Mouse (Mus musculus) lung, adult 2 months (tissue): ENCODE results near the gene Cstf3. TPM values are rescaled to one million over a fixed set of nuclear protein-coding genes. Genes with fewer than 3 reads are reported as not detected.

Experiments used
- DNase-seq: peaks from one replicate; pipeline ENCODE4 v3.0.0; 2022
- H3K4me1 ChIP-seq: fragments of 200-500 bp; 2 replicates; pipeline ENCODE4 v1.6.1; 2011; ENCODE audit warnings: low read length; ENCODE audit not compliant: control insufficient read depth, insufficient read depth
- H3K4me3 ChIP-seq: fragments of 200-500 bp; replicated peaks from 2 replicates; pipeline ENCODE3; 2011; ENCODE audit warnings: low read depth, mild to moderate bottlenecking, control low read depth, low read length; ENCODE audit errors: extremely low read depth
- CTCF ChIP-seq: fragments of 200-500 bp; IDR thresholded peaks from 2 replicates; pipeline ENCODE4 v1.5.1; 2011; ENCODE audit warnings: mild to moderate bottlenecking, low read length, control low read depth; ENCODE audit not compliant: insufficient read depth
- POLR2A ChIP-seq: fragments of 200-500 bp; IDR thresholded peaks from 2 replicates; pipeline ENCODE4 v1.6.1; 2011; ENCODE audit warnings: low read depth, mild to moderate bottlenecking, control low read depth, low read length, borderline replicate concordance; ENCODE audit errors: extremely low read depth
- WGBS: fragments of 180-500 bp; shearing (Covaris S2); methylation state at CpG from one replicate; pipeline ENCODE4 v1.1.7; 2018; 5-methylcytosine and 5-hydroxymethylcytosine counted together
- polyA plus RNA-seq: library from polyadenylated mRNA; depleted of rRNA; stranded (reverse); fragments of >200 nt; gene quantifications from 2 replicates; pipeline ENCODE4 v1.2.3, GENCODE M21; 2012; rRNA removed

Cstf3 gene
- polyA plus RNA-seq, 1 experiment = 9.7 TPM

GRCm38 (mm10) chr2:104703158-104703557 is 112.8 kb downstream of the Cstf3 start:
- no peak for DNase-seq
- TF ChIP-seq CTCF = no peak
- TF ChIP-seq POLR2A = no peak
- 84% methylated on average over 3 of the region's 3 CpGs for WGBS

DNA sequence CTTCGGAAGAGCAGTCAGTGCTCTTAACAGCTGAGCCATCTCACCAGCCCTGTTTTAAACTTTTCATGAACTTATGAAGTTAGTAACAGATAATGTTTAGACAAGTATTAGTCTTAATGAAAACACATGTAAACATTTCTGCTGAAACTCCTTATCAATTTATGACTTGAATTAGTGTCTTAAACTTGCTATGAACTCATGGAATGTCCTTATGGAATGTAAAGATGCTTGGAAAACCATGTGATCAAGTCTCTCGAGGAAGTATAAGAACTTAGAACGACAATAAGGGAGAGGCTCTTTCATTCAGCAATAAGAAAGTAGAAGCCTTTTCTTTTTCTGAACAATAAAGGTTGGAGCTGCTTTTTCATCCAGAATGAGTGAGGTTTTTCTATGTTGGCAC is 114.0 kb downstream of the Cstf3 start:
- DNase-seq = no peak
- no peak overlapping the region for H3K4me3 ChIP-seq
- no peaks in the 10 kb centered on the region for H3K4me1 ChIP-seq
- WGBS = 70% methylated on average over 3 of the region's 3 CpGs
- TF ChIP-seq POLR2A (no peak), CTCF (no peak)

More at GRCm38 (mm10) chr2:104703158-104703557, 112.8 kb downstream of the Cstf3 start:
- Histone ChIP-seq H3K4me3 (no peak overlapping the region), H3K4me1 (no peaks in the 10 kb centered on the region)

- no peak for TF ChIP-seq POLR2A
- TF ChIP-seq CTCF = no peak
- H3K4me1 ChIP-seq = no peaks in the 10 kb centered on the region
- no peak for DNase-seq
- no peak overlapping the region for H3K4me3 ChIP-seq
- 60% methylated on average over 6 of the region's 6 CpGs for WGBS
These were observed 119.5 kb downstream of the Cstf3 start for GRCm38 (mm10) chr2:104709786-104710337.

DNA sequence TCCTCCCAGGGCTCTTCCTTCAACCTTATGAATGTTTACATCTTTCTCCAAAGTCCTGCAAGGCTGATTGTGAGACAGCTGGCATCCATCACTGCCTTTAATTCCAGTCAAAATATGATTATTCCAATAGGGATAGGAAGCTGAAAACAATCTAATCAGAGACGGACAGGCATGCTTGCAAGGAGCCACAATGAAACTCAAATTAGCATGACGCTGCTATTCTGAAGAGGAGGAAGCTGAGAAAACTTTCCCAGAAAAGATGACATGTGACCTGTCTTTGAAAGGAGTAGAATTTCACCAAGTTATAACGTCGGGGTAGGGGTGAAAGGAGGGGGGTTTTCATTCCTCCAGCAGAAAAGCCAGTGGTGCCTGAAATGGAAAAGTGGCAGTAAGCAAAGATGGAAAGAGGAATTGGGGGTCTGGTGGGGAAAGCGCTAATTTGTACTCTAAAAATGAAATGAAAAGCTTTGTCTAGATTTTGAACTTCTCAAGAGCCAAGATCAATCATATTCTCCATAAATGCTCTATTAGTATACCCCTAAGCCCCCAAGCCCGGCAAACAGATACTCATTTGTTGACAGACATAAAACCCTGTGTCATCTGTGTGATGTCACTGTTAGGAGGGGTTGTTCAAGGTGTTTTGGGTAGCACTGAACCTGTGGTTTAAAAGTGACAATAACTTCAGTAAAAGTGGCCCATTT is 120.5 kb downstream of the Cstf3 start:
- DNase-seq = no peak
- 25% methylated on average over 6 of the region's 6 CpGs for WGBS
- TF ChIP-seq CTCF (no peak), POLR2A (no peak)
- no peaks in the 10 kb centered on the region for H3K4me1 ChIP-seq
- peak overlapping the region; percentile 1 for H3K4me3 ChIP-seq

DNA sequence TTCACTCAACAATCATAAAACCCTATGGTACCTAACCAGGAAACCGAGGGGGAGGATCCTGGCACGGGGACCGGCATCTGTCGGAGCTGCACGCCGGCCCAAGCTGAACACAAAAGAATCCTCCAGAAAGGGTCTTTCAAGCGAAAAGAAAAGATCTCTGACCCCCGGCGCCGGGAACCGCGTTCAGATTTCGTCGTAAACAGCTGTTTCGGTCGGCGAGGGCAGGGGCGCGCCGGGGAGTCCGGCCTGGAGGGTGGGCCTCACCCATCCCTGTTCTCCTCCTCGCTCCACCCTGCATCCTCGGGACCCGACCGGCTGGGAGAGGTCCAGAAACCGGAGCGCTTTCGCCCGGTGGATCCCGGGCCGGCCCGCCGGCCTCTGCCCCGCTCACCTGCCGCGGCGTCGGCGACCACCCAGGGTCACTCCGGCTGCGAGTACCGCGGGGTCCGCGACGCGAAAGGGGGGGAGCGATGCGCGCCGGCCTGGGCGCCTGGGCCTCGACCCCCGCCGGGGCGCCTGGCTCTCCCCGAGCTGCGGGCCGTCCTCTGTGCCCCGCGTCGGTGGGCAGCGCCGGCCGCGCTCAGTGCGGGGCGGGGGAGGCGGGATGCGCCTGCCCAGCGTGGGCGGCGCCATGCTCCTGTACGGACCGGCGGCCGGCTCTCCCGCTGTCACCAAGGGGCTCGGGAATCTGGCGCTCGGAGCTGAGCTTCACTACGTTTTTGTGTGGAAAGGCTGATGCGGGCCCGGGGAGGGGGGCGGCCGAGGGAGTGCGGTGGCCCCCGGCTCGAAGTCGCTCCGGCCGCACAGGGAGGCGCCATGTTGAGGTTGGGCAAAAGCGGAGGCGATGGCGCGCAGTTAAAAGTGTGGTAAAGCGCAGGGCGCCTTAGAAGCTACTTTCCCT is 121.5 kb downstream of the Cstf3 start, which contains the start of gene Tcp11l1:
Tcp11l1 (minus strand) TSS at position 585 of the 901 bp plus-strand sequence.
- peak; percentile 76 for DNase-seq
- Histone ChIP-seq H3K4me1 (no peaks in the 10 kb centered on the region), H3K4me3 (peak within 1 kb of the TSS; percentile 90)
- TF ChIP-seq POLR2A = no peak
- WGBS = under 1% methylated on average over 93 of the region's 99 CpGs

DNA sequence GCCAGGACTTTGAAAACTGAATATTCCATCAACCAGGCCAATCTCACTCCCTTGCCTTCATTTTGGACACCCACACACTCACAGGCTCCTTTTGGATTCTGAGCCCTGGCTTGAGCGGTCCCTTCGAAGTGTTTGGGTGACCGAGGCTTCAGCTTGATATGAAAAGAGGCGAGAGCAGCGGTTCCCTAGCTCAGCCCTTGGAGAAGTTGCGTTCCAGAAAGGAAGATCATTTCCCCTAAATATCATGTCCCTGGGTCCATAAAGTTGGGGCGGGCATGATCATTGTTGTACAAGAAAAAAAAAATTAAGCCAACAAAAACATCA is 122.1 kb downstream of the Cstf3 start:
- under 1% methylated on average over 7 of the region's 7 CpGs for WGBS
- DNase-seq = no peak
- H3K4me3 ChIP-seq = peak overlapping the region; percentile 90
- no peaks in the 10 kb centered on the region for H3K4me1 ChIP-seq
- TF ChIP-seq CTCF (no peak), POLR2A (no peak)

GRCm38 (mm10) chr2:104714254-104714691 is 124.0 kb downstream of the Cstf3 start:
- H3K4me3 ChIP-seq = no peak overlapping the region
- no peak for DNase-seq
- no peaks in the 10 kb centered on the region for H3K4me1 ChIP-seq
- WGBS = 58% methylated on average over 15 of the region's 15 CpGs
- no peak for TF ChIP-seq CTCF
- TF ChIP-seq POLR2A = no peak

Other genes with a start within 250 kb of the Cstf3 start
- 1.1 and 1.5 TPM in 2 replicates for gene D430041D05Rik, start 179.5 kb upstream of the Cstf3 start, polyA plus RNA-seq
- 39.3 and 46.2 TPM in 2 replicates for gene Hipk3, start 96.1 kb upstream of the Cstf3 start, polyA plus RNA-seq
- 4.7 and 5.1 TPM in 2 replicates for gene Tcp11l1, start 121.6 kb downstream of the Cstf3 start, polyA plus RNA-seq
- gene Pin1rt1, start 125.9 kb downstream of the Cstf3 start, polyA plus RNA-seq = not detected in 2 replicates
- gene Depdc7, start 152.4 kb downstream of the Cstf3 start, polyA plus RNA-seq = 1.1 and 1.7 TPM in 2 replicates
- gene Qser1, start 226.2 kb downstream of the Cstf3 start, polyA plus RNA-seq = 4.6 and 5.9 TPM in 2 replicates